Mouse (Mus musculus): ENCODE measurements around the gene Steap3.
A peak's percentile ranks its signal among the peaks of the same experiment; 100 is the strongest.

Steap3 gene

GRCm38 (mm10) chr1:120196724-120197123 lies 75.8 kb downstream of the Steap3 start:
- no peak for DNase-seq

- DNase-seq, result no peak
These were observed 76.6 kb downstream of the Steap3 start for GRCm38 (mm10) chr1:120195947-120196346.

GRCm38 (mm10) chr1:120193586-120193985 lies 78.9 kb downstream of the Steap3 start:
- DNase-seq, result no peak

GRCm38 (mm10) chr1:120192321-120192720 lies 80.2 kb downstream of the Steap3 start:
- no peak for DNase-seq

GRCm38 (mm10) chr1:120190946-120191345 lies 81.6 kb downstream of the Steap3 start:
- DNase-seq, result no peak

- no peak for DNase-seq
These were observed 82.2 kb downstream of the Steap3 start for GRCm38 (mm10) chr1:120190300-120190699.

GRCm38 (mm10) chr1:120189206-120189605 lies 83.3 kb downstream of the Steap3 start:
- DNase-seq, result no peak

- no peak for DNase-seq
These were observed 85.4 kb downstream of the Steap3 start for GRCm38 (mm10) chr1:120187059-120187458.

- no peak for DNase-seq
These were observed 85.8 kb downstream of the Steap3 start for GRCm38 (mm10) chr1:120186655-120187054.

- no peak for DNase-seq
These were observed 86.3 kb downstream of the Steap3 start for GRCm38 (mm10) chr1:120186204-120186603.

GRCm38 (mm10) chr1:120177141-120177540 lies 95.4 kb downstream of the Steap3 start:
- no peak for DNase-seq

- DNase-seq, result peak; percentile 60
These were observed 96.2 kb downstream of the Steap3 start for GRCm38 (mm10) chr1:120176313-120176712.

- DNase-seq, result no peak
These were observed 97.5 kb downstream of the Steap3 start for GRCm38 (mm10) chr1:120174991-120175390.

- DNase-seq, result peak; percentile 24
These were observed 100.5 kb downstream of the Steap3 start for GRCm38 (mm10) chr1:120171819-120172521.

GRCm38 (mm10) chr1:120170307-120170706 lies 102.2 kb downstream of the Steap3 start:
- no peak for DNase-seq

- DNase-seq, result no peak
These were observed 103.8 kb downstream of the Steap3 start for GRCm38 (mm10) chr1:120168674-120169073.

- DNase-seq, result no peak
These were observed 104.5 kb downstream of the Steap3 start for GRCm38 (mm10) chr1:120168016-120168415.

GRCm38 (mm10) chr1:120162616-120163015 lies 109.9 kb downstream of the Steap3 start:
- no peak for DNase-seq

- no peak for DNase-seq
These were observed 111.0 kb downstream of the Steap3 start for GRCm38 (mm10) chr1:120161502-120161901.

- no peak for DNase-seq
These were observed 113.9 kb downstream of the Steap3 start for GRCm38 (mm10) chr1:120158474-120159127.

- DNase-seq, result peak; percentile 29
These were observed 117.2 kb downstream of the Steap3 start for GRCm38 (mm10) chr1:120155325-120155724.

GRCm38 (mm10) chr1:120154232-120154631 lies 118.3 kb downstream of the Steap3 start:
- peak; percentile 59 for DNase-seq

- DNase-seq, result peak; percentile 14
These were observed 125.5 kb downstream of the Steap3 start for GRCm38 (mm10) chr1:120146994-120147393.

- DNase-seq, result no peak
These were observed 126.8 kb downstream of the Steap3 start for GRCm38 (mm10) chr1:120145527-120146216.
